In genomic region chr9:107400060-107400511, GRCm38 (mm10) we compare ENCODE assay signal across 9 mouse cellular contexts. TPM values are rescaled to one million over a fixed set of nuclear protein-coding genes. Genes with fewer than 3 reads are reported as not detected.
DNase-seq lines count a peak whose midpoint lies in the region; ATAC-seq and TF ChIP-seq lines count a peak whose summit lies in the region.
"Had no signal": no experiment of that assay in that cellular context is flagged by ENCODE, and none has a peak within 500 bp of the region (broad histone marks: within the 10 kb centered on the region; RNA-seq: fewer than 3 reads in every experiment).

No protein-coding gene starts in this region.

- H3K4me1 ChIP-seq in kidney, adult 2 months (ENCODE audit: control insufficient read depth, insufficient read depth, low read length), result no peaks in the 10 kb centered on the region
- peaks cover 39% of the 10 kb centered on the region for H3K4me1 ChIP-seq in forebrain, embryonic 13.5 days
- H3K4me1 ChIP-seq in limb, embryonic 12.5 days (replicated peaks), result peaks cover 11% of the 10 kb centered on the region
- H3K4me1 ChIP-seq in stomach, embryonic 14.5 days (ENCODE audit: control insufficient read depth, insufficient read depth, low read length), result peaks cover 7% of the 10 kb centered on the region; the same call in 1 of the 2 replicates

- ATAC-seq in forebrain, embryonic 13.5 days, result peak; percentile 57
- peak; percentile 33; the same call in 1 of the 2 replicates for ATAC-seq in limb, embryonic 12.5 days (ENCODE audit: insufficient number of reproducible peaks, insufficient read depth, low FRiP score, low TSS enrichment, low read depth)
- ATAC-seq in stomach, embryonic 14.5 days (ENCODE audit: insufficient number of reproducible peaks, insufficient read depth, low FRiP score, low read depth), result peak; percentile 33; the same call in 1 of the 2 replicates

- TF ChIP-seq POLR2A in kidney, adult 2 months (IDR thresholded peaks at IDR 0.05; ENCODE audit: low read depth, low read length), result no peak

- no peak overlapping the region for H3K27ac ChIP-seq in kidney, adult 2 months (ENCODE audit: insufficient read depth, low read depth, low read length)
- peak overlapping the region; percentile 68 for H3K27ac ChIP-seq in forebrain, embryonic 13.5 days
- no peak overlapping the region for H3K27ac ChIP-seq in limb, embryonic 12.5 days
- no peak overlapping the region for H3K27ac ChIP-seq in stomach, embryonic 14.5 days (ENCODE audit: low read length)

- under 1% methylated on average over 42 of the region's 45 CpGs for WGBS in kidney, adult 2 months
- WGBS in forebrain, embryonic 13.5 days, result under 1% methylated on average over 37 of the region's 45 CpGs
- under 1% methylated on average over 40 of the region's 45 CpGs for WGBS in limb, embryonic 12.5 days
- WGBS in stomach, embryonic 14.5 days, result under 1% methylated on average over 44 of the region's 45 CpGs

- no peaks in the 10 kb centered on the region for H3K9me3 ChIP-seq in forebrain, embryonic 13.5 days (replicated peaks)
- H3K9me3 ChIP-seq in limb, embryonic 12.5 days, result no peaks in the 10 kb centered on the region
- no peaks in the 10 kb centered on the region for H3K9me3 ChIP-seq in stomach, embryonic 14.5 days (ENCODE audit: control insufficient read depth, low read depth, low read length)
- H3K9me3 ChIP-seq: G1E had no signal

- H3K9ac ChIP-seq in forebrain, embryonic 13.5 days, result peak overlapping the region; percentile 87
- H3K9ac ChIP-seq in limb, embryonic 12.5 days (replicated peaks), result peak overlapping the region; percentile 52
- 0 out of 2 replicates have a peak overlapping the region, but pooled peaks have one; percentile 18 for H3K9ac ChIP-seq in stomach, embryonic 14.5 days (replicated peaks; ENCODE audit: low read depth, low read length)

- no peaks in the 10 kb centered on the region for H3K36me3 ChIP-seq in kidney, adult 2 months (ENCODE audit: control insufficient read depth, insufficient read depth, low read length)
- no peaks in the 10 kb centered on the region for H3K36me3 ChIP-seq in forebrain, embryonic 13.5 days (ENCODE audit: poor library complexity, severe bottlenecking)
- H3K36me3 ChIP-seq in limb, embryonic 12.5 days, result no peaks in the 10 kb centered on the region
- H3K36me3 ChIP-seq in stomach, embryonic 14.5 days (ENCODE audit: control insufficient read depth, insufficient read depth, low read length), result no peaks in the 10 kb centered on the region
- H3K36me3 ChIP-seq: G1E had no signal

- TF ChIP-seq CTCF in kidney, adult 2 months (conservative IDR thresholded peaks at IDR 0.05; ENCODE audit: insufficient read depth, insufficient read length, low read depth, low read length), result no peak

- no peak for DNase-seq in kidney, adult 2 months
- no peak for DNase-seq in kidney, adult 18-20 months
- DNase-seq in ZHBTc4 (ENCODE audit: low read depth, low spot score), result peak; percentile 55
- DNase-seq in adrenal gland, adult 8-10 months, result no peak
- DNase-seq in thymus, adult 18-20 months, result no peak

- H3K27me3 ChIP-seq in kidney, adult 2 months (replicated peaks; ENCODE audit: control insufficient read depth, insufficient read depth, low read length), result no peaks in the 10 kb centered on the region
- H3K27me3 ChIP-seq in forebrain, embryonic 13.5 days, result peaks cover 66% of the 10 kb centered on the region
- H3K27me3 ChIP-seq in limb, embryonic 12.5 days, result peaks cover 97% of the 10 kb centered on the region
- peaks cover 32% of the 10 kb centered on the region for H3K27me3 ChIP-seq in stomach, embryonic 14.5 days (ENCODE audit: control insufficient read depth, insufficient read depth, low read length)

- peak overlapping the region; percentile 97 for H3K4me2 ChIP-seq in forebrain, embryonic 13.5 days
- H3K4me2 ChIP-seq in limb, embryonic 12.5 days, result peak overlapping the region; percentile 95
- peak overlapping the region; percentile 100 for H3K4me2 ChIP-seq in stomach, embryonic 14.5 days (replicated peaks; ENCODE audit: low read depth, low read length)

- H3K4me3 ChIP-seq in kidney, adult 2 months (ENCODE audit: insufficient read depth, low read depth, low read length), result peak overlapping the region; percentile 33
- peak overlapping the region; percentile 72 for H3K4me3 ChIP-seq in forebrain, embryonic 13.5 days
- peak overlapping the region; percentile 63 for H3K4me3 ChIP-seq in limb, embryonic 12.5 days (replicated peaks)
- peak overlapping the region; percentile 60 for H3K4me3 ChIP-seq in stomach, embryonic 14.5 days (ENCODE audit: low read depth, low read length)

RNA-seq across cellular contexts. Expression of gene Cacna2d2, which starts 0.7 kb away (rescaled TPM):
- 0.48 and 0.62 TPM in 2 replicates for polyA plus RNA-seq in kidney, adult 2 months (2012; rRNA removed)
- 3.3 and 4.5 TPM in 2 replicates for polyA plus RNA-seq in forebrain, embryonic 13.5 days (2015; fragmentation: Nextera tagmentation; extraction: Ambion mirVana)
- polyA plus RNA-seq in limb, embryonic 12.5 days (2016; fragmentation: Nextera tagmentation; extraction: Ambion mirVana), result 0.37 and 0.49 TPM in 2 replicates
- 0.43 and 0.70 TPM in 2 replicates for polyA plus RNA-seq in stomach, embryonic 14.5 days (2014; fragmentation: Nextera tagmentation; extraction: Ambion mirVana)
- 10 to 100 TPM in 2 of 4 experiments, 1 to 10 TPM in 2; 9.1 to 17.3 (median 11.7) TPM for total RNA-seq in adrenal gland, adult 8-10 months (2022)

RNA-seq across cellular contexts. Expression of gene 6430571L13Rik, which starts 59.7 kb away (rescaled TPM):
- polyA plus RNA-seq in kidney, adult 2 months (2012; rRNA removed), result 6.1 and 7.4 TPM in 2 replicates
- 3.1 and 3.2 TPM in 2 replicates for polyA plus RNA-seq in forebrain, embryonic 13.5 days (2015; fragmentation: Nextera tagmentation; extraction: Ambion mirVana)
- polyA plus RNA-seq in limb, embryonic 12.5 days (2016; fragmentation: Nextera tagmentation; extraction: Ambion mirVana), result 0.81 and 1.4 TPM in 2 replicates
- polyA plus RNA-seq in stomach, embryonic 14.5 days (2014; fragmentation: Nextera tagmentation; extraction: Ambion mirVana), result 0.13 and 0.19 TPM in 2 replicates
- 1 to 10 TPM; 1.0 to 1.6 (median 1.3) TPM for total RNA-seq in adrenal gland, adult 8-10 months (2022)

Comparison
In these comparisons a context has a peak if more than half of its experiments do, and no peak if none do; other contexts are left out.
1. H3K9ac ChIP-seq: peak in every context shown above with its lines; median percentile 87 in forebrain, embryonic 13.5 days; 52 in limb, embryonic 12.5 days; 18 in stomach, embryonic 14.5 days.